Mouse (Mus musculus) lung, adult 2 months (tissue): ENCODE measurements around the gene Prss32.

ENCODE experiments used
- CTCF ChIP-seq: fragments of 200-500 bp; IDR thresholded peaks from 2 replicates; pipeline ENCODE4 v1.5.1; 2011; ENCODE audit warnings: mild to moderate bottlenecking, low read length, control low read depth; ENCODE audit not compliant: insufficient read depth
- POLR2A ChIP-seq: fragments of 200-500 bp; IDR thresholded peaks from 2 replicates; pipeline ENCODE4 v1.6.1; 2011; ENCODE audit warnings: low read depth, mild to moderate bottlenecking, control low read depth, low read length, borderline replicate concordance; ENCODE audit errors: extremely low read depth

GRCm38 (mm10) chr17:23820731-23821130 is 22.9 kb upstream of the Prss32 start:
- TF ChIP-seq POLR2A: no peak
- TF ChIP-seq CTCF: no peak
